Mouse (Mus musculus) liver, adult (tissue): ENCODE results near the gene Oat.
A peak's percentile ranks its signal among the peaks of the same experiment; 100 is the strongest.

ENCODE experiments used
- GATA4 ChIP-seq: IDR thresholded peaks from 2 replicates; pipeline ENCODE4 v1.6.1; 2014; ENCODE audit warnings: mild to moderate bottlenecking, low read length; ENCODE audit not compliant: insufficient replicate concordance

Oat gene

GRCm38 (mm10) chr7:132576116-132576650 lies at the start of gene Oat:
TSS of gene Oat (minus strand) at chr7:132576398.
- TF ChIP-seq GATA4: no peak

GRCm38 (mm10) chr7:132624161-132624560 lies 48.0 kb upstream of the Oat start:
- no peak for TF ChIP-seq GATA4

- no peak for TF ChIP-seq GATA4
These were observed 44.0 kb upstream of the Oat start for GRCm38 (mm10) chr7:132619975-132620918.

- TF ChIP-seq GATA4: no peak
These were observed 43.4 kb upstream of the Oat start for GRCm38 (mm10) chr7:132619549-132619948.

GRCm38 (mm10) chr7:132617021-132617564 lies 40.9 kb upstream of the Oat start:
- no peak for TF ChIP-seq GATA4

- TF ChIP-seq GATA4: no peak
These were observed 40.2 kb upstream of the Oat start for GRCm38 (mm10) chr7:132616391-132616790.

GRCm38 (mm10) chr7:132615346-132615745 lies 39.1 kb upstream of the Oat start:
- TF ChIP-seq GATA4: no peak; the same call in 1 of the 2 replicates

- peak; percentile 22; the same call in 1 of the 2 replicates for TF ChIP-seq GATA4
These were observed 35.3 kb upstream of the Oat start for GRCm38 (mm10) chr7:132611530-132611929.

GRCm38 (mm10) chr7:132610468-132611318 lies 34.5 kb upstream of the Oat start, which contains the start of gene Lhpp:
TSS of gene Lhpp (plus strand) at chr7:132610638.
- peak; percentile 13; the same call in 1 of the 2 replicates for TF ChIP-seq GATA4

- TF ChIP-seq GATA4: no peak
These were observed 32.3 kb upstream of the Oat start for GRCm38 (mm10) chr7:132608316-132609020.

GRCm38 (mm10) chr7:132605689-132606088 lies 29.5 kb upstream of the Oat start:
- no peak for TF ChIP-seq GATA4

- TF ChIP-seq GATA4: no peak
These were observed 28.5 kb upstream of the Oat start for GRCm38 (mm10) chr7:132604720-132605119.

- TF ChIP-seq GATA4: no peak
These were observed 24.7 kb upstream of the Oat start for GRCm38 (mm10) chr7:132600926-132601325.

GRCm38 (mm10) chr7:132600026-132600425 lies 23.8 kb upstream of the Oat start:
- TF ChIP-seq GATA4: no peak
